Mouse (Mus musculus): Measurements from ENCODE around the gene Oosp2. TPM values are rescaled to one million over a fixed set of nuclear protein-coding genes. Genes with fewer than 3 reads are reported as not detected.

The Oosp2 gene
- polyA plus RNA-seq, 1 experiment from 2014 or later = not detected

DNA sequence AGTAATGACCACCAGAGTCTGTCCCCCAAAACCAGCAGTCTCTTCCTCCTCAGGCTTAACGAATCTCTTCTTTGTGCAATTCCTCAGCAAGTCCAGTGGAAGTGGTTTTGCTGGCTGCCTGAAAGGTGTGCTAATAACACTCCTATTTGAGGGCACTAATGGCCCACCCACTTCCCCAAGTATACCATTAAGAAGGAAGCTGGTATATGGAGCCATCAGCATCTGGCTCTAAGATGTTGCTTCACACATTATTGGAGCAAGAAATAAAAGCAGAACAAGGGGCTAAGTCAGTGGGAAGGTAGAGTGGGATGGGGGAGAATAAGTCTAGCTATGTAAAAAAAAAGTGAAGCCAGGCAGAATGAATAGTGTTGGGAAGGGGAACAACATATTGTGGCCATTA, 19.6 kb downstream of the Oosp2 start, which contains the start of gene Ms4a3:
Gene Ms4a3, minus strand, starts transcription at position 120 of the 400 bp plus-strand sequence.
- H3K4me2 ChIP-seq (ENCODE audit: low read depth, low read length) = no peak within 1 kb of the TSS
- WGBS = 62% methylated on average over 1 of the region's 1 CpGs
- H3K27ac ChIP-seq (replicated peaks; ENCODE audit: low read depth, low read length) = no peak within 1 kb of the TSS

DNA sequence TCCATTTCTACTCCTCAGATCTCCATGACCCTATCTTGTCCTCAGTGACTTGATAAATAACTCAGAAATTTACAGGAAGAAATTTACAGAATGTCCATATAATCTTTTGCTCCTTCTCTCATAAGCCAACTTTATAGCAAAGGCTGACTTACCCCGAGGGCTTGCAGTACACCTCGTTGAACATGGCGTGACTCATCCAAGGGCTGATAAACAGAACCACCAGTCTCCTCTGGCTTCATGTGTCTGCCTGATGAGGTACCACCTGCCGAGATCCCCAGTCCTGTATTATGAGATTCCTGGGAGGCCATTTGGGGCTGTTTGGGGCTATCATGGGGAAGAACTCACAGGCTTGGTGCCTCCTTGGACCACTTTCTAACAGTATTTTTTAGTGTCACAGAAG, 21.3 kb downstream of the Oosp2 start:
- ATAC-seq (ENCODE audit: low read depth) = no peak
- no peak for DNase-seq (ENCODE audit: low spot score)
- Histone ChIP-seq H3K9me3 (ENCODE audit: control insufficient read depth, low read length) (no peaks in the 10 kb centered on the region), H3K27ac (replicated peaks; ENCODE audit: low read depth, low read length) (no peak overlapping the region), H3K27me3 (replicated peaks; ENCODE audit: control insufficient read depth, insufficient read depth, low read length) (no peaks in the 10 kb centered on the region), H3K9ac (ENCODE audit: low read depth, low read length) (no peak overlapping the region), H3K36me3 (ENCODE audit: control insufficient read depth, insufficient read depth, low read length) (no peaks in the 10 kb centered on the region), H3K4me3 (ENCODE audit: low read depth, low read length) (no peak overlapping the region), H3K4me1 (ENCODE audit: control insufficient read depth, insufficient read depth, low read length) (no peaks in the 10 kb centered on the region), H3K4me2 (ENCODE audit: low read depth, low read length) (no peak overlapping the region)
- WGBS = 67% methylated on average over 4 of the region's 4 CpGs

More for the DNA sequence above, 19.6 kb downstream of the Oosp2 start, which contains the start of gene Ms4a3:
- H3K9ac ChIP-seq (ENCODE audit: low read depth, low read length) = no peak within 1 kb of the TSS
- H3K9me3 ChIP-seq (ENCODE audit: control insufficient read depth, low read length) = no peaks in the 10 kb centered on the region
- H3K27me3 ChIP-seq (replicated peaks; ENCODE audit: control insufficient read depth, insufficient read depth, low read length) = no peaks in the 10 kb centered on the region
- ATAC-seq (ENCODE audit: low read depth) = no peak
- no peaks in the 10 kb centered on the region for H3K4me1 ChIP-seq (ENCODE audit: control insufficient read depth, insufficient read depth, low read length)
- H3K4me3 ChIP-seq (ENCODE audit: low read depth, low read length) = no peak within 1 kb of the TSS
- no peaks in the 10 kb centered on the region for H3K36me3 ChIP-seq (ENCODE audit: control insufficient read depth, insufficient read depth, low read length)
- DNase-seq (ENCODE audit: low spot score) = no peak

DNA sequence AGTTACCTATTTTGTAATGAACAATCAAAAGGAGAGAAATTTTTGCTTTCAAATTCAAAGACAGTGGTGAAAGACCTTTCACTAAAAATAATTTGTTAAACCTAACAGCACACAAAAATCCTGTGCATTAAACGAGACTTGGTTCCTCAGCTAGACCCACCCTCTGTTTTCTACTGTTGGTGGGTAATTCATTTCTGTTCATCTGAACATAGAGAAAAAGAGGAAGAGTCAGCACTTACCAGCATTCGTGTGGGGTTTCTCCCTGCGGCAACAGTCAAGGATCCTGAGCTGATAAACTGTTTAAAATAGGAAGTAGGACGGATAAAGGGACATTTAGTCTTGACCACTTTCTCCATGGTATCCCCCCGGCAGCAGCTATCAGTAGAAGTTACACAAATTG, 24.8 kb downstream of the Oosp2 start:
- ATAC-seq (ENCODE audit: low read depth) = no peak
- no peaks in the 10 kb centered on the region for H3K36me3 ChIP-seq (ENCODE audit: control insufficient read depth, insufficient read depth, low read length)
- 88% methylated on average over 5 of the region's 5 CpGs for WGBS

DNA sequence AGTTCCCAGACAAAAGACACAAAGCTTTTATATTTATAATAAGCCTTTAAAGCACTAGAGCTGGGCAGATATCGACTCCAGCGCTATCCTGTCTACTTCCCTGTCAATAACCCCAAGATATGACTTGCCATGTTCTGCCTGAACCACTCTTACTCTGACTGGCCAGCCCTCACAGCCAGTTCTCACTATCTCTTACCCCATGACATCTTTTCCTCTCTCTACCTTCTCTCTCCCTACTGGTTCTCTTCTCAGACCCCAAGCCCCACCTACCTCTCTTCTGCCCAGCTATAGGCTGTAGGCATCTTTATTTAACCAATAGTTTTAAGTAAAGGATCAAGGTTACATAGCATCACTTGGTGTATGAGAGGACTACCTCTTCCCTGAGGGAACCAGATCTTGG, 26.0 kb downstream of the Oosp2 start:
- no peak overlapping the region for H3K4me3 ChIP-seq (ENCODE audit: low read depth, low read length)
- DNase-seq (ENCODE audit: low spot score) (no peak), ATAC-seq (ENCODE audit: low read depth) (no peak)
- no peaks in the 10 kb centered on the region for H3K27me3 ChIP-seq (replicated peaks; ENCODE audit: control insufficient read depth, insufficient read depth, low read length)
- H3K27ac ChIP-seq (replicated peaks; ENCODE audit: low read depth, low read length) = no peak overlapping the region
- no peak overlapping the region for H3K9ac ChIP-seq (ENCODE audit: low read depth, low read length)
- no peaks in the 10 kb centered on the region for H3K4me1 ChIP-seq (ENCODE audit: control insufficient read depth, insufficient read depth, low read length)
- 74% methylated on average over 2 of the region's 2 CpGs for WGBS
- no peak overlapping the region for H3K4me2 ChIP-seq (ENCODE audit: low read depth, low read length)
- H3K36me3 ChIP-seq (ENCODE audit: control insufficient read depth, insufficient read depth, low read length) = no peaks in the 10 kb centered on the region
- H3K9me3 ChIP-seq (ENCODE audit: control insufficient read depth, low read length) = no peaks in the 10 kb centered on the region

More for the DNA sequence above, 24.8 kb downstream of the Oosp2 start:
- no peak overlapping the region for H3K4me3 ChIP-seq (ENCODE audit: low read depth, low read length)
- H3K9me3 ChIP-seq (ENCODE audit: control insufficient read depth, low read length) = no peaks in the 10 kb centered on the region
- H3K9ac ChIP-seq (ENCODE audit: low read depth, low read length) = no peak overlapping the region
- H3K4me2 ChIP-seq (ENCODE audit: low read depth, low read length) = no peak overlapping the region
- no peak overlapping the region for H3K27ac ChIP-seq (replicated peaks; ENCODE audit: low read depth, low read length)
- no peaks in the 10 kb centered on the region for H3K4me1 ChIP-seq (ENCODE audit: control insufficient read depth, insufficient read depth, low read length)
- no peaks in the 10 kb centered on the region for H3K27me3 ChIP-seq (replicated peaks; ENCODE audit: control insufficient read depth, insufficient read depth, low read length)
- no peak for DNase-seq (ENCODE audit: low spot score)

DNA sequence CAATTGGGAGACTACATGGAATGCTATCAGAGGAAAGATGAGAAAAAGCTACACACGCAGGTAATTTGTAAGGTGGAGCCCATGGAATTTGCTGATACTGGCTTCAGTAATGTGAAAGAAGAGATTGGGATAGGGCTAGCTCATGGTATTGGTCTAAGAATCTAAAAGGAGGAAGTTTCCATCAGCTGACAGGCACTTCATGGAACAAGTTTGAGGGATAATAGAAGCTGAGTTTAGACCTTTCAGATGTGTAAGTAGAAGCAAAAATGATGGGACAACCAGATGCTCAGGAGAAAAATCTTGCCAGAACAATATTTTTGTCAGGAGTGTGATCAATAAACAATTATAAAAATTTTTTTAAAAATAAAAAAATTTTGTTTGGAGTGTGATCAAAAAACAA, 26.6 kb downstream of the Oosp2 start:
- ATAC-seq (ENCODE audit: low read depth) = no peak
- Histone ChIP-seq H3K27ac (replicated peaks; ENCODE audit: low read depth, low read length) (no peak overlapping the region), H3K27me3 (replicated peaks; ENCODE audit: control insufficient read depth, insufficient read depth, low read length) (no peaks in the 10 kb centered on the region), H3K4me2 (ENCODE audit: low read depth, low read length) (no peak overlapping the region), H3K4me3 (ENCODE audit: low read depth, low read length) (no peak overlapping the region), H3K9me3 (ENCODE audit: control insufficient read depth, low read length) (no peaks in the 10 kb centered on the region), H3K4me1 (ENCODE audit: control insufficient read depth, insufficient read depth, low read length) (no peaks in the 10 kb centered on the region), H3K9ac (ENCODE audit: low read depth, low read length) (no peak overlapping the region), H3K36me3 (ENCODE audit: control insufficient read depth, insufficient read depth, low read length) (no peaks in the 10 kb centered on the region)
- DNase-seq (ENCODE audit: low spot score) = no peak
- WGBS = 89% methylated on average over 1 of the region's 1 CpGs

DNA sequence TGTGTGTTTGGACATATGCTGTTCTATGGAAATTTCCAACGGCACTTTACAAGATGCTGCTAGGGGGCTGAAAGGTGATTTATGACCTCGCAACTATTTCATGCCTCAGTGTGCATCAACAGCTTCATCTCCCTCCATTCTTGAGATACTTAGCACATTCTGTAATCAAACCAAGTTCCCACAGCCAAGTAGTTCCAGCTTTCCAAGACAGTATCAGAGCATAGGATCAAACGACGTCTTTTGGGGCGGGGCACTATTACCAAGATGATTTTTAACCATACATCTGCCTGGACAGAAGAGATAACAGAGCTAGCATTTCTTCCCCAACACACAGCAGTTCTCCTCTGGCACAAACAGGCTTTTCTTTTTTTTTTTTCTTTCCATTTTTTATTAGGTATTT, 35.1 kb downstream of the Oosp2 start:
- Histone ChIP-seq H3K4me2 (ENCODE audit: low read depth, low read length) (no peak overlapping the region), H3K9me3 (ENCODE audit: control insufficient read depth, low read length) (no peaks in the 10 kb centered on the region), H3K4me3 (ENCODE audit: low read depth, low read length) (no peak overlapping the region), H3K27ac (replicated peaks; ENCODE audit: low read depth, low read length) (no peak overlapping the region), H3K27me3 (replicated peaks; ENCODE audit: control insufficient read depth, insufficient read depth, low read length) (no peaks in the 10 kb centered on the region), H3K9ac (ENCODE audit: low read depth, low read length) (no peak overlapping the region), H3K36me3 (ENCODE audit: control insufficient read depth, insufficient read depth, low read length) (no peaks in the 10 kb centered on the region), H3K4me1 (ENCODE audit: control insufficient read depth, insufficient read depth, low read length) (no peaks in the 10 kb centered on the region)
- ATAC-seq (ENCODE audit: low read depth) = no peak
- no peak for DNase-seq (ENCODE audit: low spot score)
- WGBS = 61% methylated on average over 5 of the region's 5 CpGs

DNA sequence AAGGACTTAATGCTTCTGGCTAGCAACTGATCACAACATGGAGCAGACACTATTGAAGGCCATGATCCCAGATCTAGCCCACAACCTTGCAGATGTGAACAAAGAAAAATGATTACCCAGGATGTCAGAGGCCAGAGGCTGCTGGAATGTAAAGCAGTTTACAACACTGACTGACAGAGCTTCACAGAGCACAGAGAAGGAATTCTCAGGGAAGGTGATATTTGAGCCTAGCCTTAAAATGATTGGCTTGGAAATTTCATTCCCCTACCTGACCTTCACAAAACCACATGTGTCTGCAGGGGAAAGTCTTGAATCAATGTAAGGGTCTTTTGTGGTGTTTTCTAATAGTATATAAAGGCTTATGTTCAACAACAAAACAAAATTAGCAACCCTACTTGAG, 35.6 kb downstream of the Oosp2 start:
- Histone ChIP-seq H3K4me2 (ENCODE audit: low read depth, low read length) (no peak overlapping the region), H3K4me1 (ENCODE audit: control insufficient read depth, insufficient read depth, low read length) (no peaks in the 10 kb centered on the region)
- no peak for DNase-seq (ENCODE audit: low spot score)

DNA sequence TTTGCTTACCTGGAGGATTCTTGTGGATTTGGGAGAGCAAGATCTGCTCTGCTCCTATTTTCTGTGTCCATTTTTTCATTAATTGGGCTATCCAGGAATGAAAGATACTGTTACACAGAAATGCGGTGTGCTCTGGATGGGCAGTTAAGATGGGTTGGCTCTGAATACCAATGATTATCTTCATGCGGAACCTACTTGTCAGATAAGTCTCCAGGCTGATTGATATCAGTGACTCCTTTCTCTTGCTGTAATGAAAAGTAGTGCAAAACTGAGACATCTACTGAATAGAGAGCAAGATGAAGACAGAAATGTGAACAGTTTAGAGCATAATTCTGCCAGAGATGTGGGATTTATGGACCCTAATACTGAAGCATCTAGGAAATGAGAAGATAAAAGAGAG, 36.8 kb downstream of the Oosp2 start, which contains the start of gene Ms4a2:
Gene Ms4a2, minus strand, starts transcription at position 169 of the 400 bp plus-strand sequence.
- WGBS = 86% methylated on average over 2 of the region's 2 CpGs
- Histone ChIP-seq H3K4me3 (ENCODE audit: low read depth, low read length) (no peak within 1 kb of the TSS), H3K27ac (replicated peaks; ENCODE audit: low read depth, low read length) (no peak within 1 kb of the TSS), H3K4me2 (ENCODE audit: low read depth, low read length) (no peak within 1 kb of the TSS), H3K36me3 (ENCODE audit: control insufficient read depth, insufficient read depth, low read length) (no peaks in the 10 kb centered on the region), H3K4me1 (ENCODE audit: control insufficient read depth, insufficient read depth, low read length) (no peaks in the 10 kb centered on the region), H3K27me3 (replicated peaks; ENCODE audit: control insufficient read depth, insufficient read depth, low read length) (no peaks in the 10 kb centered on the region), H3K9me3 (ENCODE audit: control insufficient read depth, low read length) (no peaks in the 10 kb centered on the region), H3K9ac (ENCODE audit: low read depth, low read length) (no peak within 1 kb of the TSS)
- DNase-seq (ENCODE audit: low spot score) (no peak), ATAC-seq (ENCODE audit: low read depth) (no peak)

More for the DNA sequence above, 35.6 kb downstream of the Oosp2 start:
- H3K9me3 ChIP-seq (ENCODE audit: control insufficient read depth, low read length) = no peaks in the 10 kb centered on the region
- no peak overlapping the region for H3K4me3 ChIP-seq (ENCODE audit: low read depth, low read length)
- H3K27me3 ChIP-seq (replicated peaks; ENCODE audit: control insufficient read depth, insufficient read depth, low read length) = no peaks in the 10 kb centered on the region
- H3K36me3 ChIP-seq (ENCODE audit: control insufficient read depth, insufficient read depth, low read length) = no peaks in the 10 kb centered on the region
- ATAC-seq (ENCODE audit: low read depth) = no peak
- H3K27ac ChIP-seq (replicated peaks; ENCODE audit: low read depth, low read length) = no peak overlapping the region
- H3K9ac ChIP-seq (ENCODE audit: low read depth, low read length) = no peak overlapping the region

DNA sequence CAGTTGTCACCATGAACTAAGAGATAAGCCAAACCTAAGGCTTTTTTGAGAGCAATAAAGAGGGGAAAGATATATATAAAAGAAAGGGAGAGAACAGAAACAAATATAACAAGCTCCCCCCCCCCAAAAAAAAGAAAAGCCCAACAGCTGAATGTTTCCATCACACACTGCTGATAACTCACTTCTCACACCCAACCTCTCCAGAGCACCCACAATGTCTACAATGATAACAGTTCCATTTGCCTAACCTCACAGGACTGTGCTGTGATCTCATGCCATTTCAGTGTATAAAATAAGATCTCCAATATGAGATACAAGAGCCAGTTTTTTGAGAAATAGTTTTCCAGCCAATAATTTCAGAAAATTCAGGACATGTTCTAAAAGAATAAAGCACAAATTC, 42.4 kb downstream of the Oosp2 start:
- no peak overlapping the region for H3K9ac ChIP-seq (ENCODE audit: low read depth, low read length)
- no peak overlapping the region for H3K27ac ChIP-seq (replicated peaks; ENCODE audit: low read depth, low read length)
- H3K4me2 ChIP-seq (ENCODE audit: low read depth, low read length) = no peak overlapping the region
- DNase-seq (ENCODE audit: low spot score) (no peak), ATAC-seq (ENCODE audit: low read depth) (no peak)
- no peaks in the 10 kb centered on the region for H3K9me3 ChIP-seq (ENCODE audit: control insufficient read depth, low read length)
- H3K4me1 ChIP-seq (ENCODE audit: control insufficient read depth, insufficient read depth, low read length) = no peaks in the 10 kb centered on the region
- no peaks in the 10 kb centered on the region for H3K36me3 ChIP-seq (ENCODE audit: control insufficient read depth, insufficient read depth, low read length)
- no peaks in the 10 kb centered on the region for H3K27me3 ChIP-seq (replicated peaks; ENCODE audit: control insufficient read depth, insufficient read depth, low read length)
- H3K4me3 ChIP-seq (ENCODE audit: low read depth, low read length) = no peak overlapping the region
